Mouse (Mus musculus) frontal cortex, postnatal 10 days (tissue): ENCODE results near the gene Hdac10.
A peak's percentile ranks its signal among the peaks of the same experiment; 100 is the strongest.

ENCODE experiments used
- DNase-seq, 2 experiments: peaks; one replicate each; pipeline ENCODE4 v3.0.0; 2022; ENCODE audit warnings: low spot score in 2 of 2, mixed read lengths in 1 of 2

Gene Hdac10

GRCm38 (mm10) chr15:89124312-89124711, 4.2 kb downstream of the Hdac10 start:
- DNase-seq = no peak

GRCm38 (mm10) chr15:89123595-89123994, 4.9 kb downstream of the Hdac10 start:
- peak; percentile 55 to 62 for DNase-seq

GRCm38 (mm10) chr15:89122649-89123366, 5.7 kb downstream of the Hdac10 start, which contains the start of gene Tubgcp6:
TSS of gene Tubgcp6 (minus strand) at chr15:89123112.
- DNase-seq = peak; percentile 92 to 96

- DNase-seq = no peak
These were observed 10.5 kb downstream of the Hdac10 start for GRCm38 (mm10) chr15:89118007-89118406.

- no peak for DNase-seq
These were observed 18.4 kb downstream of the Hdac10 start for GRCm38 (mm10) chr15:89110147-89110546.

GRCm38 (mm10) chr15:89106976-89107375, 21.5 kb downstream of the Hdac10 start:
- no peak for DNase-seq

GRCm38 (mm10) chr15:89106073-89106472, 22.4 kb downstream of the Hdac10 start:
- no peak for DNase-seq

GRCm38 (mm10) chr15:89104425-89104824, 24.1 kb downstream of the Hdac10 start:
- DNase-seq = no peak

- DNase-seq = no peak
These were observed 24.6 kb downstream of the Hdac10 start for GRCm38 (mm10) chr15:89103921-89104320.

- no peak for DNase-seq
These were observed 25.9 kb downstream of the Hdac10 start for GRCm38 (mm10) chr15:89102646-89103045.

- DNase-seq = no peak
These were observed 27.7 kb downstream of the Hdac10 start for GRCm38 (mm10) chr15:89100823-89101222.

- no peak for DNase-seq
These were observed 29.9 kb downstream of the Hdac10 start for GRCm38 (mm10) chr15:89098616-89099015.

GRCm38 (mm10) chr15:89097450-89097849, 31.1 kb downstream of the Hdac10 start:
- no peak for DNase-seq

- no peak for DNase-seq
These were observed 36.3 kb downstream of the Hdac10 start for GRCm38 (mm10) chr15:89092181-89092580.

- no peak for DNase-seq
These were observed 37.8 kb downstream of the Hdac10 start for GRCm38 (mm10) chr15:89090662-89091061.

- peak in 1 of 2 experiments; percentile 38 for DNase-seq
These were observed 39.0 kb downstream of the Hdac10 start for GRCm38 (mm10) chr15:89089248-89090051.

GRCm38 (mm10) chr15:89088607-89089247, 39.8 kb downstream of the Hdac10 start, which contains the start of gene Selenoo:
TSS of gene Selenoo (plus strand) at chr15:89089084.
- peak; percentile 79 to 88 for DNase-seq

- no peak for DNase-seq
These were observed 43.7 kb downstream of the Hdac10 start for GRCm38 (mm10) chr15:89084826-89085225.

GRCm38 (mm10) chr15:89083906-89084305, 44.6 kb downstream of the Hdac10 start:
- no peak for DNase-seq

- no peak for DNase-seq
These were observed 50.2 kb downstream of the Hdac10 start for GRCm38 (mm10) chr15:89078208-89078836.

- DNase-seq = peak in 1 of 2 experiments; percentile 55
These were observed 52.3 kb downstream of the Hdac10 start for GRCm38 (mm10) chr15:89076156-89076731.
